Mouse (Mus musculus) monocyte, adult 5-6 weeks (primary cell): ENCODE measurements around the gene Clmp. TPM values are rescaled to one million over a fixed set of nuclear protein-coding genes. Genes with fewer than 3 reads are reported as not detected.
A peak's percentile ranks its signal among the peaks of the same experiment; 100 is the strongest.
"Not testable (repeated sequence)": the region's sequence is repeated elsewhere in the genome, so short reads cannot be mapped to it uniquely, and the experiment has no call there.

Experiments used
- ATAC-seq: fragments of 153-309, 156-312 bp; replicated peaks from 2 replicates; pipeline ENCODE4 v1.8.0; 2017; ENCODE audit warnings: mild to moderate bottlenecking; ENCODE audit not compliant: low TSS enrichment, insufficient number of reproducible peaks, severe bottlenecking, poor library complexity, low FRiP score
- total RNA-seq: library from RNA; stranded (forward); fragments of 200-1000, 200-491, 200-594 nt; gene quantifications from 3 replicates; pipeline ENCODE4 v1.2.3, GENCODE M21; 2017

The Clmp gene
- total RNA-seq, 1 experiment from 2014 or later, result 0.29 TPM

GRCm38 (mm10) chr9:40764887-40765580, 79.3 kb downstream of the Clmp start:
- no peak for ATAC-seq

DNA sequence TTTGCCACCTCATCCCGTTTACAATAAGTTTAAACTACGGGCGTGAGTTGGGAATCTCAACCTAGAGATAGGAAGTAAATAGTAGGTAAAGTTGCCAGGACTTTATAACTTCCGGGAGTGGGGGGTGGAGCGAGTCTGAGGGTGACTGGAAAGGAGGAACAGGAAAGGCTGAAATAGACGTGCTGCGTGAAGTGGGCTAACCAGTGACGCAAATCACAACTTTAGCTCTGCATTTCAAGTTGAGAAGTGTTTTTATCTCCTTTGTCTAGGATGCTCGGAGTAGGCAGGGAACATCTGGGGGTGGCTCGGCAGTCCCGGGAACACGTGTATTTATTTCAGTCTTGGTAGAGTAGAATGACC, 79.8 kb downstream of the Clmp start:
- 0 out of 2 replicates have a peak, but pooled peaks have one; percentile 50 for ATAC-seq

DNA sequence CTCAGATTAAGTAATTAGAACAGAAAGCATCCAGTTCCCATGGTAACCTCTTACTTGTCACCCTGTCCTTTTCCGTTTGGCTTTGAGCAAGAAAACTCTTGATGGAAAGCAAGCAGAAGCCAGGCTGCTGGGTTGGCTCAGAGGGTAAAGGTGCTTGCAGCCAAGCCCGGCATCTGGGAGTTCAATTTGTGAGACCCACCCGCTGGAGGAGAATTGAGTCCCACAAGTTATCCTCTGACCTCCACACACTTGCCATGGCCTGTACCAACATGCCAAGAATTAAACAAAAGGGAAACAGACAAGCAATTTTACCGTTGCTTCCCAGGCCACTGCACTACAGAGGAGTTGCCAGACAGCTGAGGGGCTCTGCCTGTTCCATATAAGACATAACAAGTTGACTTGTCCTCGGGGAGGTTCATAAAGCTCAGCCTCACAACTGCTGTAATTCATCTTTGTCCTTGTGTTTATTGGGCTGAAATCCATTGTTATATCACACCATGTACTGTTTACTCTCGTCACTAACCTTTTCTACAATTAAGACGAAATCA, 80.4 kb downstream of the Clmp start:
- no peak for ATAC-seq

DNA sequence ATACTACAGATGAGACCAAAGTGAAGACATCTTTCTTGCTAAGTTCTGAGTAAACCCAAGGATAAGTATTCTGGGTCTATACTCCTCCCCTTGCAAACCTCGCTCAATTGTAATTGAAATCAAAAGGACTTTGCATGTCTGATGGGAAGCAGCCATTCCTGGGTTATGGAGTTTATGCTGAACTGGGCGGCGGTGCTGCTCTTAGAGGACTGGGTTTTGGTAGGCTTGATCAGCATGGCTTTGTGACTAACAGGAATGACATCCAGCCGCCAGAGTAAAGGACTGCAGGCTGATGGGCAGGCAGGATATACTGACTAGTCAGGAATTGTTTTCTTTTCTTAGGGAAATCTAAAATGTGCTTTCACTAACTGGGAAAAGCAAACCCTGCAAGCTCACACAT, 82.2 kb downstream of the Clmp start:
- no peak for ATAC-seq

GRCm38 (mm10) chr9:40772246-40772645, 86.5 kb downstream of the Clmp start:
- ATAC-seq, result no peak

GRCm38 (mm10) chr9:40773142-40773541, 87.4 kb downstream of the Clmp start:
- not testable (repeated sequence) for ATAC-seq

GRCm38 (mm10) chr9:40773869-40774268, 88.1 kb downstream of the Clmp start:
- ATAC-seq, result no peak

- ATAC-seq, result no peak
Measured at GRCm38 (mm10) chr9:40776044-40776443, 90.3 kb downstream of the Clmp start.

DNA sequence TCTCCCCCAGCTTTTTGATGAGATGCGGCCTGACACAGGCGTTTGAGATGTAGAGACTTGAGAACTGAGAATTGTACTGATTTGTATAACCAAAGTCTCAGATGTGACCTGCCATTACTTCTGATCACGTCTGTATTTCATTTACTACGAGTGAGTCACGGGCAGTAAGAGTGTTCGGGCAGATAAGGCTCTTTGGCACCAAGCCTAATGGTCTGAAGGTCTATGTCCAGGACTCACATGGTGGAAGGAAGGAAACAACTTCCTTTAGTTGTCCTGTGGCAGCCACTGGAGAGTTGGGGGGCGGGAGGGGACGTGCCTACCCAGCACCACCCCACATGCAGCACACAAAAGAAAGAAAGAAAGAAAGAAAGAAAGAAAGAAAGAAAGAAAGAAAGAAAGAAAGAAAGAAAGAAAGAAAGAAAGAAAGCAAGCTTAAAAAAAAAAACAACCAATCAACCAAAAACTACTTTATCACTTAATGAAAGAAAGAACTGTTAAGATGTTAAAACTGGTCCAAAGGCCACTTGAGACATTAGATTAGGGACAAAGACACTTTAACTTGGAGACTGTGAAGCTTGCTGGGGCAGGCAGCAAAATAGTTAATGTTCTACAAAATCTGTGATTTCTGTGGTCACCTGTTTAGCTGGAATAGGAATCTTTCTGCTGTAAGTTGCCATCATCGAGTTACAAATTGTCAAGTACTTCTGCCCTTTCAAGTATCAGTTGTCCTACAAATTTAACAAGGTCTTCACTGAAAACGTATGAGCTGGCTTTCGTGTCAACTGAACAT, 90.9 kb downstream of the Clmp start:
- no peak for ATAC-seq

DNA sequence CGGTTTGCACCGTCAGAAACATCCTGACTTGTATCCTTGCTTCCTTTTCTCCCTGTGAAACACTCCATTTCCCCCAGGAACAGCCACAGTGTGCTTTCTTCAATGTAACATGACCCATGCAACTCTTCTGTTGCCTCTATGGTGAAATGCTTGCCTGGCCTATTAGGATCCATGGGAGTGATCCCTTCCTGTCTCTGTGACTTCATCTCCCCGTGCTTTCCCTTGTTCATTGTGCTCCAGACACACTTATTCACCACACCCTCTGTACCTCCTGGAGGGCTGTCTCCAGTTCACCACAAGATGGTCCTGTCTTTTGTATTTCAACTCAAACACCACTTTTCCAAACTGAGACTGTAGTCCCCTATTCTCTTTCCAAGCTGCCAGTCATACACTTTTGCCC, 94.3 kb downstream of the Clmp start:
- ATAC-seq, result no peak

DNA sequence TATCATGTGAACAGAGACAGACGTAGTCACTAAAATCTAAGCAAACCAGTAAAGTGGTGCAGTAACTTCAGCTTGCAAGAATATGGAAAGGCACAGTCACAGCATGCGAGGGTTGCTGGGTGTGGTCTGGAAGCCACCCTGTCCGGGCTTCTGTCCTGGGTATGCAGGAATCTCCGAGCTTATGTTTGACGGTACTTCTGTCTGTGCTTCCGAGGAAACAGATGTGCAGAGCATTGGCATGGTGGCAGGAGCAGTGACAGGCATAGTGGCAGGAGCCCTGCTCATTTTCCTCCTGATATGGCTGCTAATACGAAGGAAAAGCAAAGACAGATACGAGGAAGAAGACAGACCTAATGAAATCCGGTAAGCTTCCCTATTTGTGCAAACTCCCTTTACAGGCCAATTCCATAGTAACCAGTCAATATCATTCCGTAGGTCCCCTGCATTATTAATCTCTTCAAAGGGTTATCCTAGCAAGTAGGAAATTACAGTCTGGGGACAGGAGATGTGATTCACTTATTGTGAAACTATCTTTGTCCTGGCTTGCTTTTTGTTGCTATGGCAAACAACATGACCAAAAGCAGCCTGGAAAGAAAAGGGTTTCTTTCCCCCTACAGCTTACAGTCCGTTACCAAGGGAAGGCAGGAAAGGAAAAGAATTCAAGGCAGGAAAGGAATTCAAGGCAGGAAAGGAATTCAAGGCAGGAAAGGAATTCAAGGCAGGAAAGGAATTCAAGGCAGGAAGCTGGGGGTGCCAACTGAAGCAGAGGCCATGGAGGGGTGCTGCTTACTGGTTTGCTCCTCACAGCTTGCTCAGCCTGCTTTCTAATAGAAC, 95.3 kb downstream of the Clmp start:
- ATAC-seq, result no peak

DNA sequence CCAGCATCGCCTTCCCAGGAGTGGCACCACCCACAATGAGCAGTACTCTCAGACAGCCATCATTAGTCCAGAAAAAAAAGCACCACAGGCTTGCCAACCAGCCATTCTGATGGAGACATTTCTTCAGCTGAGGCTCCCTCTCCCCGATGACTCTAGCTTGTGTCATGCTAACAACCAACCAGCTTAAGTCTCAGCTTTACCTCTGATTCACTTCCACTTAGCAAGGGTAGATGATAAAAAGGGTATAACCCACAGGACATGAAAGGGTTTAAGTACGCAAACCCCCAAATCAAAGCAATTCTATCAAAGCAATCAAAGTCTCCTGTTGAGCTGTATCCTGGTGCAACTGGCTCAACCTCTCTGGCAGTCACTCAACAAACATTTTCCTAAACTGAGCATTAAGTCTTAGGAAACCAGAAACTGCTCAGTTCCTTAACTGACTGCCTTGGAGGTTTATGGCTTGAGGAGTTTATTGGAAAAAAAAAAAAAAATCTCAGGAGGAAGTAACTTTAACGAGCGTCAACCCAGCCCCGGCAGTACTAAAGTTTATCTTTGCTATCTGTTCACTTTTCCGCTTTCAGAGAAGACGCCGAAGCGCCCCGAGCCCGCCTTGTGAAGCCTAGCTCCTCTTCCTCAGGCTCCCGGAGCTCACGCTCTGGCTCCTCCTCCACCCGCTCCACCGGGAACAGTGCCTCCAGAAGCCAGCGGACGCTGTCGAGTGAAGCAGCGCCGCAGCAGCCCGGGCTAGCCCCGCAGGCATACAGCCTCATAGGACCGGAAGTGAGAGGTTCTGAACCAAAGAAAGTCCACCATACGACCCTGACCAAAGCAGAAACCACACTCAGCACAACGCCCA, 96.2 kb downstream of the Clmp start:
- no peak; the same call in 1 of the 2 replicates for ATAC-seq

DNA sequence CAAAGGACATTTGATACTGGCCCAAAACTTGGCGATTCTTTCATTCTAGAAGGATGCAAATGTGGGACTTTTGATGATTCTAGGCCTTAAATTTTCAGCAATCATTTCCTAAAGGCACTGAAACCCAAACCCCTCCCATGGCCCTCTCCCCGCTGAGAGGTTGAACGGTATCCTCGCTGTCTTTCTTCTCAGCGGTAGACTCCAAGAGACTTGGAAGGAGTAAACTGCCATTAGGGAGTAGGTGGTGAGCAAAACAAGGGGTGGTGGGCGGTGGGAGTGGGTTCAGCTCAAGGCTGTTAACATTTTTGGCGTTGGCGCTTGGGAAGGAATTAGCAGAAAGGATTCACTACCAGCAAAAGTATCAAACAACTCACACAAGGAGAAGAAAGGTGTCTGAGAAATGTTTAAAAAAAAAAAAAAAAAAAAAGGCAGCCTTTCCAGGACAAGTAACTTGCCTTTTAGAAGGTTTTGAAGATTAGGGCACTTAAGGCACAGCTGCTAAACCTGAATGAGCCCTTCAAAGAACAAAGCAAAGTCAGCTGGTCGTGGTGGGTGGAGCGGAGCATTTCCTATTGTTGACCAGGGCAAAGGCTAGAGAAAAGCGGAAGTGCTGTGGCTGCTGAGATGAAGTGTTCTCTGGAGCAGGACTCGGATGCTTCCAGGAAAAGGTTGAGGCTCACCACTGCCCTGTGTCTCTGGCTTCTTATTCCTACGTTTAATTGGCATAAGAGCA, 98.0 kb downstream of the Clmp start:
- peak; percentile 93 for ATAC-seq

DNA sequence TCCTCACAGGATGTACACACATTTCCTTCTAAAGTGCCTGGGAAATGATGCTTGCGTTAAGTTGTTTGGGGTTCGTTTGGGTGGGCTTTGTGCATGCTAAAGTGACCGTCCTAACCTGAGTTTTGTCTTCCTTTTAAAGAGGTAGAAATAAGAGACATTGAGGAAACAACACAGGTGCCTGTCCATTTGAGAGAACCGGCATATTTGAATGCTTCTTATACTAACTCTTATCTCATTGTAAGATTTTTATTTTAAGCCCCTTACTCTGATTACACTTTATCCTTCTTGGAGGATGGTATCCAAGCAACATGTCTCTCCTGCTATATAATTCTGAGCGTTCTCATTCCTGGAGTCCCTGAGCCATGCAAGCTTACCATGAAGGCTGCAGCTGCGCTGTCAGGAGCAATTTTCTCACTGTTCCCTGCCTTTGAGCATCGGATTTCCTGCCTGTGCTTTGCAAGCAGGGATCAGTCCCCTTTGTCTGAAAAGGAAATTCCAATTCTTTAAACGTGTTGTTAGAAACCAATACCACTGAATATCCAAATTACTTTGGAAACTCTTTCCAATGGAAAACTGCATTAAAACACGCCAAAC, 98.7 kb downstream of the Clmp start:
- no peak for ATAC-seq

DNA sequence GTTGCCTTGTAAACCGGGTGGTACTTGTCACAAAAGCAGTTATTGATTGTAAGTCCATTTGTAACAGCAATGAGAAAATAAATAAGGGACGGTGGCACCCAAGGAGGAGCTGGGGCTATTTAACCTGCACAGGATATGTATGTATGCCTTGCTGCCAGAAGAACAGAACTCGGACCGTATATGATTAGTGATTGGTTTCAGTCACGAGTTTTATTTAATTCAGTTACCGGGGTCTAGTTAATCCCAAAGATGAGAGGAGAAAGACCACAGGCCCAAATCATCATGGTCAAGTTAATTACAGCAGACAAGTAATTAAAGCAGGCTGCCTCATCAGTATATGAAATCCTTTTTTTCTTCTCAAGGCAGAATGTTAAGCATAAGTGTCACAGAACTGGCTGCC, 99.7 kb downstream of the Clmp start:
- ATAC-seq, result no peak

- ATAC-seq, result not testable (repeated sequence)
Measured at GRCm38 (mm10) chr9:40786820-40787219, 101.1 kb downstream of the Clmp start.

GRCm38 (mm10) chr9:40791864-40792633, 106.3 kb downstream of the Clmp start:
- no peak for ATAC-seq
